Mouse (Mus musculus): ENCODE measurements at regions not wholly inside any gene's neighbourhood (a gene's known extent, or its start where the extent isn't known, plus 50 kb on each side); places are given as distances from the start of the nearest gene placed in this dataset.

DNA sequence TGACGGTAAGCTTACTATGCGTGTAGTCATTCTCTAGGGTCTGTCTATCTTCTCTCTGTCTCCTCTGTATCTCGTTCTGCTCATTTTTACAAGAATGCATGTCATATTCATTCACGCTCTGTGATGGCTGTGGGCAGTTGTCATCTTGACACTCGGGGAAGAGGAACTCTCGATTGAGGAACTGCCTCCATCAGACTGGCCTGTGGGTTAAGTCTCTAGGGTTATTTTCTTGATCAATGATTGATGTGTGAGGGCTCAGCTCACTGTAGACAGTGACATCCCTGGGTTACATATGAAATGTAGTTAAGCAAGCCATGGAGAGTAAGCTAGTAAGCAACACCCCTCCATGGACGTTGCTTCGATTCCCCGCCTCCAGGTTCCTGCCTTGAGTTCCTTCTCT lies 178.0 kb upstream of the Rreb1 start:
- no peak for TF ChIP-seq CTCF (conservative IDR thresholded peaks at IDR 0.05; ENCODE audit: low read length)
- TF ChIP-seq NANOG (IDR thresholded peaks at IDR 0.05; ENCODE audit: borderline replicate concordance, low read length): no peak
